Mouse (Mus musculus): ENCODE data around the gene Ranbp6.

The Ranbp6 gene

GRCm38 (mm10) chr19:29812581-29813460 is at the start of gene Ranbp6:
Ranbp6 (minus strand) TSS chr19:29812974.
- DNase-seq: peak; percentile 94

GRCm38 (mm10) chr19:29860816-29861215 is 48.0 kb upstream of the Ranbp6 start:
- DNase-seq: no peak

- no peak for DNase-seq
Observed at GRCm38 (mm10) chr19:29857267-29857666, 44.5 kb upstream of the Ranbp6 start.

GRCm38 (mm10) chr19:29853711-29854110 is 40.9 kb upstream of the Ranbp6 start:
- DNase-seq: no peak

- no peak for DNase-seq
Observed at GRCm38 (mm10) chr19:29851036-29851690, 38.4 kb upstream of the Ranbp6 start.

DNA sequence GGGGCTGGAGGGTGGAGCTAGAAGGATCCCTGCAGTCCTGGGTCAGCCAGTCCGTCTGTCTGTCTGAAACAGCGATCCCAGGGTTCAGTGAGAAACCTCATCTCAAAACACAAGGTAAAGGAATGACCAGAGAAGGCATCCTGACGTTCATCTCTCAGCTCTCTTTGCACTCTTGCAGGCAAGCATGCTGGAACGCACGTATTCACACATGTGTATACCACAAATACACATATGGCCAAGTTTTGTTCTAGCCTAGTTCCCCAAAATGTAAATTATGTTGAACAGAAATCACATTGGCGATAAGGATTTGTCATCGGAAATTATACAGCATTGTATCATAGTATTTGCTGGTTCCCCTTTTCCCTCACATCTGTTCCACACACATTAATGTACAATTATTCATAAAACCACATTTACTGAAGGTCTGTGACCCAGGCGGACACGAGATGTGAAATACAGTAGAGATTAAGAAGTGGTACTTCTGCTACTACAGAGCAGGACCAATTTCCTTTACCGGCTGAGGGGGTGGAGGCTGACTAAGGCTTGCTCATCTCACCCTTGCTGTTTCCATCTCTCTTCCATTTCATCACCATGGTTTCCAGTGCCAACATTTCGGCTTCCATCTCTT is 37.3 kb upstream of the Ranbp6 start:
- DNase-seq: no peak

DNA sequence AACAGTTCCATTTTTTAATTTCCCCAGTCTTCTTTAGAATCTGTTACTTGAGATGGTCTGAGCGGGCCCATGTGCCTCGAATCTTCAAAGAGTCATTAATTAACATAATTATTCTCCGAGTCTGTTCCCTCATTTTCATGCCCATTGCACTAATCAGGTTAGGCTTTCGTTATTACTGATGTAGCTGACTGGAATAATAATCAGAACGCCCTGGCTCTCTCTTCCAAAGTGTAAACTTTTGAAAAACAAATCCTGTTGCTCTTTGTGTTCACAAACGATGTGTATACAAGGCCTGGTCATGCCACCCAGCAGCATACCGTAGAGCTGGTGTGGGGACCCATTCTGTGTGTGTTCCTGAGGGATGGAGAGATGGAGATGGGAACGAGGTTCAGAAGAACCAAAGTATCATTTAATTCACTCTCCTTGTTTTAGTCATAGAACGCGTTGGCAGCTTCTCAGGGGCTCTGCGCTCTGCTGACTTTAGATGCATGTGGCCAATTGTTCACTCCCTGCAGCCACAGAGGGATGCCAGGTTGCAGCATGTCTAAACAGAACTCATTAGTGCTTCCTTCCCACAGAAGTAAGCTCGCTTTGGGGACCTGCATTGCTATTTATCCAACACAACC is 31.4 kb upstream of the Ranbp6 start:
- no peak for DNase-seq

DNA sequence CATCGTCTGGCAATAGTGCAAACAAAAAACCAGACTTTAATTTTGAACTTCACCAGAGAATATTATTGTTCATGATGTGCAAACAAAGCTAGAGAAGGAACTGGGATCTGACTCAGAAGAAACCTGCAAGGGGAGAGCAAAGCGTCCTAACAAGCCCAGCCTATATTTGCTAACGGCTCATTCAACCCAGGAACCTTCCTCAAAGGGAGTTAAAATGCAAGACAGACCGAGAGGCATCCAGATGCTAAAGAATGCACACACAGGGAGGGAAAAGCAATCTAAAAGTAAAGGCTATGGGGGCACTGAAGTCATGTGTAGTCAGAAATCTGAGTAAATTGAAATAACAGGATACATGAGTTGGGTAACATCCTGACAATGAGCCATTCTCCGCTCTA is 30.9 kb upstream of the Ranbp6 start:
- DNase-seq: no peak

DNA sequence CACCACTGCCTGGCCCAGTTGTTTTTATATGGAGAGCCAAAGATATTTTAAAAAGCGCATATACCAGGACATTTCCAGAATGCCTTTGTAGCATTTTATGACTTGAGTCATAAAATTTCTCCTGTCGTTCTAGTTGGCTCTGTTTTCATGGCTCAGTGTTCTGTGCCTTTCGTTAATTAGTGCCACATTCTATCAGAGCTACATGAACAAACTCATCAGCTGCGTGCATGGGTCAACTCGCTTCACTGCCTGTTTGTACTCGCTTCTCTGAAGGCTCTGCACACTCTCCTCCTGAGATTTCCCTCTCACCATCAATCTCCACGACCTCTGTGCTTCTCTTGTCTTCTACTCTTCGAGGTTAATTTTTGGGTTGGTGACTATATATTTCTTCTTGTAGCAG is 30.2 kb upstream of the Ranbp6 start:
- DNase-seq: no peak

- DNase-seq: no peak
Observed at GRCm38 (mm10) chr19:29840642-29841041, 27.9 kb upstream of the Ranbp6 start.

DNA sequence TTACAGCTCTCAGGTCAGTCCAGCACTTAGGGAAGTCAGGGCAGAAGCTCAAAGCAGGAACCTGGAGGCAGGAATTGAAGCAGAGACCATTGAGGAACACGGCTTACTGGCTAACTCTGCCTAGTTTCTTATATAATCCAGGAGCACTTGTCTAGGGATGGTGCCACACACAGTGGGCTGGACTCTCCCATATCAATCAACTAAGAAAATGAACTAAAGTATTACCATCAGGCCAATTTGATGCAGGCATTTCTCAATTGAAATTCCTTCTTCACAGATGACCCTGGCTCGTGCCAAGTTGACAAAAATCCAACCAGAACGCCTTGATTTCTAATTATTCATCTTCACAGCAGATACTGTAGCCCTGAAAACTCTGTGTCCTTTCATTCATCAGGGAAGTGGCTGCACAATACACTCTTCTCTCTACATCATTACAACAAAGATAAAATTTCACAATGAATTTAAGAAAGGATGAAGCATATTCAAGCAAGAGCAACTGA is 25.9 kb upstream of the Ranbp6 start:
- no peak for DNase-seq

GRCm38 (mm10) chr19:29838171-29838570 is 25.4 kb upstream of the Ranbp6 start:
- DNase-seq: no peak

- no peak for DNase-seq
Observed at GRCm38 (mm10) chr19:29835364-29836034, 22.7 kb upstream of the Ranbp6 start.

- no peak for DNase-seq
Observed at GRCm38 (mm10) chr19:29830911-29831310, 18.1 kb upstream of the Ranbp6 start.

DNA sequence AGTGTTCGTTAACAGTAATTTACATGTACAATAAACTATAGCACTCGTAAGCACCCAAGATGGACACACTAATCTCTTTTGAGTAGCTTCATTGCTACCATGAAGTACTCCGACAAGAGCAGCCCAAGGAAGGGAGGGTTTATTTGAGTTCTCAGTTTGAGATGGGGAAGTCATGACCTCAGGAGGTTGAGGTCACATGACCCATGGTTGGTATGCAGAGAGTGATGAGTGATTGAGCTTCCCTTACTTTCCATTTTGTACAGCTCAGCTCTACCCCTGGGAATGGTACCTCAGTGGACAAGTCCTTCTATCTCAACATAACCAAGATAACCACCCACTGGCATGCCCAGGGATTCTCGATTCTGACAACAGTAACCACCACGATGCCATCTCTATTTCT is 15.8 kb upstream of the Ranbp6 start:
- DNase-seq: no peak

DNA sequence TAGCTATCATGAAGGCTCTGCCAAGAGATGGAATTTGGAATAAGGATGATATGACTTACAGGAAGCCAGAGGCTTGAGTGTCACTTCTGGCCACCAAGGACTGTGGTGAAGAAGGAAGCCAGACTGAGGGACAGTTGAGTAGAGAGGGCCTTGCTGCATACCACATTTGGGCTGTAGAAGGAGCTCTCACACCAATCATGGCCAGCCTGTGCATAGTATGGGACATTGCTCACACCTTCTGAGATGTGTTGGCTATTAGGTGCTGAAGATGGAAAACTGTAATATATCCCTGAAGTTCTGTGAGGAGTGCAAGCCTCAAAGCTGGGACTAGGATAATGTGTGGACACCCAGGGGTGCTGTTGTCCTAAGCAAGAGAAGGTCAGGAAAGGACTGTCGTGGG is 13.9 kb upstream of the Ranbp6 start:
- no peak for DNase-seq

DNA sequence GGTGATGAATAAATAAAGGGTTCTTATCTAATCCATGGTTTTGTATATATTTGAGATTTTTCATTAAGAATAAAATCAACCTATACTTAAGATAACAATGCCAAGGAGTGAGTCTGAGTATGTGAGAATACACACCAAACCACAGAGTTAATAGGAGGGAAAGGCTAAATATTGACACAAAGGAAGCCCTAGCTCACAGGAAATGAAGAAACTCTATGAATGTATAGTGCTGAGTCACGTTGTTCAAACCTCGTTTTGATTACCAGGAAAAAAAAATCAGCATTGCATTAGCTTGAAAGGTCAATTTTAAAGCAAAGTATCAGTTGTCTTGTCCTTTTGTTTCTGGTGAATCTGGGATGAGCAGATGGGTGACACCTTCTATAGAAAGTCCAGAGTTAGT is 12.2 kb upstream of the Ranbp6 start:
- DNase-seq: no peak

GRCm38 (mm10) chr19:29824034-29824700 is 11.4 kb upstream of the Ranbp6 start:
- peak; percentile 46 for DNase-seq

GRCm38 (mm10) chr19:29823456-29824010 is 10.8 kb upstream of the Ranbp6 start:
- DNase-seq: no peak

DNA sequence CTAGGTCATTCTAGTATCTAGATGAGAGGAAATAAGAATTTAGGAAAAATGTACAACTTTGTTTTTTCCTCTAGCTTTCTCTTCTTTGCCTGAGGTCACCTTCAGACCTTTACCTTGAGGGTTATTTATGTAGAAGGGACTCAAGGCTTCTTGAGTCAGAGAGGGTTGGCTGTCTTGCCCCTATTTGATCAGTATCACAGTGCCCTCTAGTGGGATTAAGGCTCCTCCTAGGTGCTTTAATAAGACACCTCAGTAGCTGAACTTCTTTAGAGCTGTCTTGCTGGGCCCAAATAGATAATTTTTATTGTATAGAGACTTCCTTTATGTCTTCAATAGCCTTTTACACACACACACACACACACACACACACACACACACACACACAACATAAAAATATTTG is 8.2 kb upstream of the Ranbp6 start:
- peak; percentile 33 for DNase-seq

DNA sequence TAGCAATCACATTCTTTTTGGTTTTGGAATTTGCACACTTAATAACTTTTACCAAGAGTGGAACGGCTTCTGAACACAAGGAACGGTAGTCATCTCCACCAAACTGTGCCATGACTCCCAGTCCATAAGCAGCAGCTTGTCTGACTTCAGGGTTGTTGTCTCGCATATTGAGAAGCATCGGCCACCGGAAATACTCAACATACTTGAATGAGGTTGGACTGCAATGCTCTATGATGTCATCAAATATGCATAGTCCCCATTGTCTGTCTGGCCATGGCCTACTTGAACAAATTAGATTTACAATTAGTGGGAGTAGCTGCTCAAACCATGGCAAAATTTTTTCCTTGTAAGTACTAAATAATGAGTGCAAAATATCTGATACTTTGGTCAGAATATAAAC is 2.8 kb downstream of the Ranbp6 start:
- no peak for DNase-seq

Measured in thymus, postnatal 25 days (tissue).